Mouse (Mus musculus) liver, embryonic 12.5 days (tissue): ENCODE measurements around the gene Phospho1. TPM values are rescaled to one million over a fixed set of nuclear protein-coding genes. Genes with fewer than 3 reads are reported as not detected.

Experiments
- ATAC-seq: fragments of 200-750 bp; cut with Nextera tagmentation; 2 replicates; pipeline ENCODE4 v1.8.0; 2017; ENCODE audit warnings: moderate number of reproducible peaks, mild to moderate bottlenecking, moderate library complexity
- H3K27ac ChIP-seq: fragments of 300-500 bp; sonication (generic); 2 replicates; pipeline ENCODE4 v1.5.1; 2016; ENCODE audit warnings: mild to moderate bottlenecking
- H3K27me3 ChIP-seq: fragments of 300-500 bp; sonication (generic); replicated peaks from 2 replicates; pipeline ENCODE4 v1.6.1; 2016; ENCODE audit warnings: mild to moderate bottlenecking, moderate library complexity
- H3K36me3 ChIP-seq: fragments of 300-500 bp; sonication (generic); 2 replicates; pipeline ENCODE4 v1.6.1; 2016; ENCODE audit warnings: mild to moderate bottlenecking, moderate library complexity
- H3K4me1 ChIP-seq: fragments of 300-500 bp; sonication (generic); 2 replicates; pipeline ENCODE4 v1.6.1; 2016
- H3K4me2 ChIP-seq: fragments of 300-500 bp; sonication (generic); 2 replicates; pipeline ENCODE4 v1.6.1; 2016; ENCODE audit warnings: mild to moderate bottlenecking, moderate library complexity
- H3K4me3 ChIP-seq: fragments of 300-500 bp; sonication (generic); 2 replicates; pipeline ENCODE4 v1.5.1; 2016; ENCODE audit warnings: mild to moderate bottlenecking, moderate library complexity
- H3K9ac ChIP-seq: fragments of 300-500 bp; sonication (generic); 2 replicates; pipeline ENCODE4 v1.6.1; 2016; ENCODE audit warnings: mild to moderate bottlenecking, moderate library complexity
- H3K9me3 ChIP-seq: fragments of 300-500 bp; sonication (generic); replicated peaks from 2 replicates; pipeline ENCODE4 v1.6.1; 2016; ENCODE audit warnings: mild to moderate bottlenecking, moderate library complexity
- WGBS: fragments of 180-500 bp; shearing (Covaris S2); methylation state at CpG from one replicate; pipeline ENCODE4 v1.1.7; 2016; ENCODE audit not compliant: insufficient replicate concordance; 5-methylcytosine and 5-hydroxymethylcytosine counted together
- polyA plus RNA-seq: library from polyadenylated mRNA; unstranded; fragments of >200 nt; fragmentation: Nextera tagmentation; extraction: Ambion mirVana; gene quantifications from 2 replicates; pipeline ENCODE4 v1.2.1, GENCODE M21; 2016

The Phospho1 gene
- polyA plus RNA-seq, 1 experiment from 2014 or later = 3.4 TPM

DNA sequence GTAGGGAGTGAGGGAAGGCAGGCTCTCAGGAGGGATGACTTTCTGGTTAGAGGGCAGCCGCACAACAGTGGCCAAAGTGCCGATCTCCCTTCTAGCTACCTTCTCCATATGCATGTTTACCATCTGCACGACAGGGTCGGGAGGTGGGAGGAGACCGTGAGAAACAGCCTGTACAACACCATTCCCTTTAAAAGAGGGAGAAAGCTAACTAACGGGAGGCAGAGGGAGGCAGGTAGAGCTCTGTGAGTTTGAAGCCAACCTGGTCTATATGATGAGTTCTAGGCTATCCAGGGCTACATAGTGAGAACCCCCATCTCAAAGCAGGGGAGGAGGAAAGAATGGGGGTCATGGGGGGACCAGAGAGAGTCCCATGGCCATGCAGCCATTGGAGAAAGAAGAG lies 11.5 kb downstream of the Phospho1 start:
- peaks cover 64% of the 10 kb centered on the region for H3K27me3 ChIP-seq
- WGBS = 24% methylated on average over 6 of the region's 6 CpGs
- no peak for ATAC-seq
- H3K9me3 ChIP-seq = no peaks in the 10 kb centered on the region
- H3K4me3 ChIP-seq = no peak overlapping the region
- peak overlapping the region; percentile 64 for H3K4me2 ChIP-seq
- H3K4me1 ChIP-seq = peaks cover 74% of the 10 kb centered on the region
- peak overlapping the region; percentile 58 for H3K9ac ChIP-seq
- H3K36me3 ChIP-seq = peaks cover 4% of the 10 kb centered on the region
- peak overlapping the region; percentile 79 for H3K27ac ChIP-seq

DNA sequence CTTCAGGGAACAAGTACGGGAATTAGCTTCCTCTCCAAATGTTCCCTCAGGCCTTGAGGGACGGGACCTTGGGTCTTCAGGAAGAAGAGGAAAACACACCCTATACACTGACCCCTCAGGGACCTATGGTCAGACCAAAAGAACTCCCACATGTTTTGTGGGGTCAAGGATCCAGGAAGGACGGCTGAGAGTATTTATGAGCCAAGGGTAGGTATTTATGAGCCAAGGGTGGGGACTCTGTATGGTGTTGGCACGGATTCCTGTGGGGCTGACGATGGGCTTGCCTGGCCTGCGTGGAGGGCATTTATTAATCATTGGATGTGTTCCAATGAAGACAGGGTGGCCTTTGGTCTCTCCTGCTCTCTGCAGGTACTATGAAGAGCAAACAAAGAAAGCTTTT lies 12.1 kb downstream of the Phospho1 start:
- no peak for ATAC-seq
- no peak overlapping the region for H3K27ac ChIP-seq
- H3K4me3 ChIP-seq = no peak overlapping the region
- H3K9ac ChIP-seq = no peak overlapping the region
- H3K36me3 ChIP-seq = no peaks in the 10 kb centered on the region; the same call in 1 of the 2 replicates
- no peaks in the 10 kb centered on the region for H3K9me3 ChIP-seq
- WGBS = 76% methylated on average over 6 of the region's 6 CpGs
- H3K4me2 ChIP-seq = no peak overlapping the region
- peaks cover 64% of the 10 kb centered on the region for H3K27me3 ChIP-seq
- H3K4me1 ChIP-seq = peaks cover 74% of the 10 kb centered on the region

- H3K36me3 ChIP-seq = no peaks in the 10 kb centered on the region
- H3K9me3 ChIP-seq = no peaks in the 10 kb centered on the region
- H3K4me1 ChIP-seq = peaks cover 77% of the 10 kb centered on the region
- ATAC-seq = no peak
- peak within 1 kb of the TSS; percentile 64; the same call in 1 of the 2 replicates for H3K4me2 ChIP-seq
- H3K4me3 ChIP-seq = no peak within 1 kb of the TSS
- H3K27me3 ChIP-seq = peaks cover 62% of the 10 kb centered on the region
- H3K27ac ChIP-seq = peak within 1 kb of the TSS; percentile 57
- WGBS = 78% methylated on average over 10 of the region's 10 CpGs
- H3K9ac ChIP-seq = no peak within 1 kb of the TSS
Measured at GRCm38 (mm10) chr11:95837059-95837458, 12.8 kb downstream of the Phospho1 start, which contains the start of gene Gngt2. TSS of gene Gngt2 (plus strand) at chr11:95837216.

GRCm38 (mm10) chr11:95838598-95838997 lies 14.3 kb downstream of the Phospho1 start:
- Histone ChIP-seq H3K4me2 (no peak overlapping the region), H3K4me1 (peaks cover 87% of the 10 kb centered on the region)
- ATAC-seq = no peak

GRCm38 (mm10) chr11:95838999-95839868 lies 14.9 kb downstream of the Phospho1 start:
- 67% methylated on average over 8 of the region's 8 CpGs for WGBS
- no peak overlapping the region for H3K27ac ChIP-seq
- no peaks in the 10 kb centered on the region for H3K9me3 ChIP-seq
- H3K4me1 ChIP-seq = peaks cover 83% of the 10 kb centered on the region
- peak overlapping the region; percentile 13; the same call in 1 of the 2 replicates for H3K4me2 ChIP-seq
- no peak overlapping the region for H3K9ac ChIP-seq
- H3K36me3 ChIP-seq = no peaks in the 10 kb centered on the region
- no peak overlapping the region for H3K4me3 ChIP-seq
- peaks cover 55% of the 10 kb centered on the region for H3K27me3 ChIP-seq
- no peak for ATAC-seq

More at GRCm38 (mm10) chr11:95838598-95838997, 14.3 kb downstream of the Phospho1 start:
- Histone ChIP-seq H3K27me3 (peaks cover 56% of the 10 kb centered on the region), H3K27ac (0 out of 2 replicates have a peak overlapping the region, but pooled peaks have one; percentile 7), H3K36me3 (no peaks in the 10 kb centered on the region), H3K4me3 (no peak overlapping the region), H3K9ac (no peak overlapping the region), H3K9me3 (no peaks in the 10 kb centered on the region)
- WGBS = 53% methylated on average over 4 of the region's 4 CpGs

DNA sequence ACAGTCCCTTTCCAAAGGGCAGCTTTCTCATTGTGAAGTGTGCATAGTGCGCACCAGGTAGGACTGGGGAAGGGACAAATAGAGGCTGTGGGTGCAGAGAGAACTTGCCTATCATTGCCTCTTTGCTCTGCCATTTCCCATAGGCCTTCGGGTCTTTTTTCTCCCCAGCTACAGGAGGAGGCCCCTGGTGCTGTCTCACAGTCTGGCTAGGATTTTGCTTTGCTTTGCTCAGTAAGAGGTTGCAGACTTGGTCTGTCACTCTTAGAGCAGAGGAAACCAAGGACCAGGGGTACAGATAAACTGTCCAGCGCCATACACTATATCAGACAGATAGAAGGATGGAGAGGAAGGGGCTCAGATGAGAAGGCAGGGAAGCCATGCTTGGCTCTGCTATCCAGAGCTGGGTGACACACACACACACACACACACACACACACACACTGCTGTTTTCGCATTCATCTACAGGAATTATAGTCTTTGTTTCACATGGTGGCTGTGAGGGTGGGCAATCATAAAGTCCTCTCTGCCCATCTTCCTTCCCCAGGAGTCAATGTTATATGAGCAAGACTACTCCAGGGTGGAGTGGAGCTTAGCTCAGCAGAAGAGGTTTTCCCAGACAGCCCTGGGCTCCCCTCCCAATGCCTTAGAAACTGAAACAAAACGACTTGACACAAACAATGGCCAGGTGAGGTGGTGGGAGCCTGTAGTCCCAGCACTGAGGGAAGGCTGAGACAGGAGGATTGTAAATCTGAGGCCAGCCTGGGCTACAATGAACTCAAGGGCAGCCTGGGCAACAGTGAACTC lies 16.6 kb downstream of the Phospho1 start:
- peak overlapping the region; percentile 39; the same call in 1 of the 2 replicates for H3K27ac ChIP-seq
- peak overlapping the region; percentile 56 for H3K4me2 ChIP-seq
- WGBS = 49% methylated on average over 5 of the region's 5 CpGs
- H3K9me3 ChIP-seq = no peaks in the 10 kb centered on the region
- ATAC-seq = no peak
- no peaks in the 10 kb centered on the region for H3K36me3 ChIP-seq
- H3K4me1 ChIP-seq = peaks cover 66% of the 10 kb centered on the region
- peak overlapping the region; percentile 36 for H3K4me3 ChIP-seq
- H3K9ac ChIP-seq = no peak overlapping the region; the same call in 1 of the 2 replicates
- peaks cover 55% of the 10 kb centered on the region for H3K27me3 ChIP-seq

GRCm38 (mm10) chr11:95841498-95841830 lies 17.2 kb downstream of the Phospho1 start:
- H3K4me1 ChIP-seq = peaks cover 61% of the 10 kb centered on the region
- H3K4me3 ChIP-seq = peak overlapping the region; percentile 36
- peak overlapping the region; percentile 56 for H3K4me2 ChIP-seq
- H3K9ac ChIP-seq = peak overlapping the region; percentile 45; the same call in 1 of the 2 replicates
- H3K36me3 ChIP-seq = no peaks in the 10 kb centered on the region
- WGBS = 39% methylated on average over 10 of the region's 10 CpGs
- no peaks in the 10 kb centered on the region for H3K9me3 ChIP-seq
- ATAC-seq = no peak
- peaks cover 56% of the 10 kb centered on the region for H3K27me3 ChIP-seq
- H3K27ac ChIP-seq = peak overlapping the region; percentile 39; the same call in 1 of the 2 replicates

GRCm38 (mm10) chr11:95842074-95842681 lies 17.9 kb downstream of the Phospho1 start, which contains the start of gene Abi3:
TSS of gene Abi3 (minus strand) at chr11:95842476.
- H3K9ac ChIP-seq = peak within 1 kb of the TSS; percentile 45
- WGBS = 5% methylated on average over 11 of the region's 11 CpGs
- H3K27ac ChIP-seq = peak within 1 kb of the TSS; percentile 39

GRCm38 (mm10) chr11:95842953-95843352 lies 18.7 kb downstream of the Phospho1 start:
- no peak overlapping the region for H3K4me3 ChIP-seq
- no peak overlapping the region for H3K9ac ChIP-seq
- H3K36me3 ChIP-seq = no peaks in the 10 kb centered on the region
- WGBS = 34% methylated on average over 5 of the region's 5 CpGs
- H3K27me3 ChIP-seq = peaks cover 51% of the 10 kb centered on the region
- peak overlapping the region; percentile 56 for H3K4me2 ChIP-seq
- peak overlapping the region; percentile 31 for H3K27ac ChIP-seq
- H3K4me1 ChIP-seq = peaks cover 49% of the 10 kb centered on the region
- ATAC-seq = no peak
- no peaks in the 10 kb centered on the region for H3K9me3 ChIP-seq

More at GRCm38 (mm10) chr11:95842074-95842681, 17.9 kb downstream of the Phospho1 start, which contains the start of gene Abi3:
- Histone ChIP-seq H3K4me3 (peak within 1 kb of the TSS; percentile 36), H3K27me3 (peaks cover 50% of the 10 kb centered on the region), H3K9me3 (no peaks in the 10 kb centered on the region), H3K36me3 (no peaks in the 10 kb centered on the region), H3K4me1 (peaks cover 53% of the 10 kb centered on the region), H3K4me2 (peak within 1 kb of the TSS; percentile 56)
- ATAC-seq = peak; percentile 76

DNA sequence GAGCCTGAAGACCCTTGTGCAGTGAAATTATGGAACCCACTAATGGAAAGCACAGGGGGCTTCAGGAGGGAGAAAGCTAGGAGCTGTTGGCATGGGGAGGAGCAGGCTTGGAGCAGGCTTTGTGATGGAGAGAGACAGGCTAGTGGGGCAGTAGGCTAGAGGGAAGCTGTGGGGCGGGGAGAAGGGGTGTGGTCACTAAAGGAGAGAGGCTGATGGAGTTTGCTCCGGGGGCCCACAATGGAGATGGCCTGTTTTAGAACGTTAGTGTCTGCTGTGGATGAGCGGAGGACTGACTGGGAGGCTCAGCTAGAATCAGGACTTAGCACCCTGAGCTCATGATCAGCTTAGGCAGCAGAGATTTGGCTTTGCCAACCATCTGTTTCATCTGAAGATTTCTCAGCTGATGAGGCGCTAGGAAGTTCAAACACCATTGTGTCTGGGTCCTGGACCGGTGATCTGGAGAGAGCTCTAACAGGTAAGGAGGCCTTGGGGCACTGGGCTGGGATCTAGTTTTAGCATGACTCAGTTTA lies 19.2 kb downstream of the Phospho1 start:
- Histone ChIP-seq H3K4me1 (peaks cover 44% of the 10 kb centered on the region), H3K4me2 (peak overlapping the region; percentile 56), H3K27me3 (peaks cover 48% of the 10 kb centered on the region), H3K27ac (0 out of 2 replicates have a peak overlapping the region, but pooled peaks have one; percentile 31), H3K36me3 (no peaks in the 10 kb centered on the region), H3K9ac (no peak overlapping the region), H3K9me3 (no peaks in the 10 kb centered on the region), H3K4me3 (no peak overlapping the region)
- WGBS = 36% methylated on average over 6 of the region's 6 CpGs
- no peak for ATAC-seq

- peaks cover 34% of the 10 kb centered on the region for H3K4me1 ChIP-seq
- H3K4me3 ChIP-seq = no peak overlapping the region
- H3K27ac ChIP-seq = 0 out of 2 replicates have a peak overlapping the region, but pooled peaks have one; percentile 29
- peaks cover 48% of the 10 kb centered on the region for H3K27me3 ChIP-seq
- H3K9ac ChIP-seq = no peak overlapping the region
- H3K36me3 ChIP-seq = no peaks in the 10 kb centered on the region
- ATAC-seq = no peak
- WGBS = 27% methylated on average over 4 of the region's 4 CpGs
- no peak overlapping the region for H3K4me2 ChIP-seq
- no peaks in the 10 kb centered on the region for H3K9me3 ChIP-seq
Measured at GRCm38 (mm10) chr11:95844935-95845334, 20.6 kb downstream of the Phospho1 start.
